Mouse (Mus musculus): ENCODE measurements around the gene Mpnd.

DNA sequence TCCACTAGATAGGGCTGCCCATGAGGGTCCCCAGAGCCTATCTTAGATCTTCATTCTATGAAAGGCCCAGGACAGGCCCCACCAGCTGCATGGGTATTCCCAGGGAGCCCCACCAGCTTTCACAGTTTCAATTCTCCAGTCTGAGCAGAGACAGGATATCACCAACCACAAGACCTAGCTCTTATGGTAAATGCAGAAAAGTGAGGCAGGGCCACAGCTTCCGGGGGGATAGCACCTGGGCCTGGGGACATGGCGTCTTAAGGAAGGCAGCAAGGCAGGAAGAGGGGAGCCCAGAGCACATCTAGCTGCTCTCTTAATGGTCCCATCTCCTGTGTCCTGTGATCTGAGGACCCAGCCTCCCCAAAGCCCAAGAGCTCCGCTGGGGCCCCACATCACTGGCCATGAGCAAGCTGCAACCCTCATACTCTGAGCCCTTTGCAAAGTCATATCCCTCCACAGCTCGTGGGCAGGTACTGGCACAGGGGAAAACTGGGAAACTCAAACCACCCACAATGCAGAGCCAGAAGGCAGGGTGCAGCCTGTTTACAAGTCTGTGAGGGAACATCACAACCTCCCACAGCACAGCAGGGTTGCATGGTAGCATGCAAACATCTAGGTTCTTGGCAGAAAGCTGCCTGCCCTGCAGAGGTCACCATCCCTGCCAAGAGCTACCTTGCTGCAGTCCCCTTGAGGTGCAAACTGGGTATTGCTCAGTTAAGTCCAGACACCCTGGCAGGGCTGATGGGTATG is 15.8 kb downstream of the Mpnd start:
- TF ChIP-seq POLR2AphosphoS2 (IDR thresholded peaks at IDR 0.05; ENCODE audit: low read depth, low read length): no peak
- peak in 1 of 2 experiments; percentile 10; a peak in 1 of 4 replicates for TF ChIP-seq CTCF (conservative IDR thresholded peaks at IDR 0.05 in 1 of 2, IDR thresholded peaks at IDR 0.05 in 1 of 2; ENCODE audit: low read depth in 2 of 2, low read length in 2 of 2)
- TF ChIP-seq CHD1 (IDR thresholded peaks at IDR 0.05; ENCODE audit: low read depth, low read length): no peak
- TF ChIP-seq CHD2 (IDR thresholded peaks at IDR 0.05; ENCODE audit: low read length): no peak
- TF ChIP-seq POLR2A (IDR thresholded peaks at IDR 0.05; ENCODE audit: low read depth, low read length): no peak
- no peak for TF ChIP-seq UBTF (IDR thresholded peaks at IDR 0.05; ENCODE audit: low read depth, low read length)
